Mouse (Mus musculus): ENCODE measurements around the gene Cc2d1a.

Gene Cc2d1a

GRCm38 (mm10) chr8:84104221-84104620 lies 43.5 kb downstream of the Cc2d1a start:
- DNase-seq: peak; percentile 84 to 90

GRCm38 (mm10) chr8:84103601-84104000 lies 44.1 kb downstream of the Cc2d1a start:
- DNase-seq: peak; percentile 80 to 82

- DNase-seq: no peak
Measured at GRCm38 (mm10) chr8:84101476-84102270, 46.1 kb downstream of the Cc2d1a start.

GRCm38 (mm10) chr8:84098376-84098775 lies 49.4 kb downstream of the Cc2d1a start:
- DNase-seq: no peak

GRCm38 (mm10) chr8:84096061-84096460 lies 51.7 kb downstream of the Cc2d1a start:
- no peak for DNase-seq

- no peak for DNase-seq
Measured at GRCm38 (mm10) chr8:84090585-84090984, 57.2 kb downstream of the Cc2d1a start.

GRCm38 (mm10) chr8:84089277-84089676 lies 58.5 kb downstream of the Cc2d1a start:
- DNase-seq: no peak

- DNase-seq: no peak
Measured at GRCm38 (mm10) chr8:84087821-84088220, 59.9 kb downstream of the Cc2d1a start.

GRCm38 (mm10) chr8:84087156-84087555 lies 60.6 kb downstream of the Cc2d1a start:
- DNase-seq: no peak

- DNase-seq: peak; percentile 24 to 38
Measured at GRCm38 (mm10) chr8:84084341-84085115, 63.2 kb downstream of the Cc2d1a start.

- DNase-seq: peak; percentile 42 to 52
Measured at GRCm38 (mm10) chr8:84083829-84084241, 63.9 kb downstream of the Cc2d1a start.

All from cerebellum, postnatal 10 days (tissue).